8 mouse cellular contexts compared by ENCODE assay signal in genomic region chr9:56506931-56507681, GRCm38 (mm10).
DNase-seq lines count a peak whose midpoint lies in the region; ATAC-seq and TF ChIP-seq lines count a peak whose summit lies in the region.

No protein-coding gene starts in this region.

- no peak for TF ChIP-seq CTCF in kidney, postnatal 0 days (IDR thresholded peaks at IDR 0.05; ENCODE audit: low read depth)

- no peaks in the 10 kb centered on the region for H3K36me3 ChIP-seq in heart, embryonic 13.5 days
- H3K36me3 ChIP-seq in kidney, postnatal 0 days (ENCODE audit: insufficient read depth, low read length), result no peaks in the 10 kb centered on the region
- no peaks in the 10 kb centered on the region for H3K36me3 ChIP-seq in stomach, embryonic 14.5 days (ENCODE audit: control insufficient read depth, insufficient read depth, low read length)

- H3K4me2 ChIP-seq in heart, embryonic 13.5 days, result peak overlapping the region; percentile 87
- H3K4me2 ChIP-seq in kidney, postnatal 0 days (ENCODE audit: low read length), result peak overlapping the region; percentile 76
- peak overlapping the region; percentile 54 for H3K4me2 ChIP-seq in stomach, embryonic 14.5 days (replicated peaks; ENCODE audit: low read depth, low read length)

- peak; percentile 64 for DNase-seq in adrenal gland, adult 2 months
- no peak for DNase-seq in adrenal gland, postnatal 4 days (ENCODE audit: low spot score in 2 of 2)
- peak; percentile 35 for DNase-seq in MEL-GATA-1-ER (ENCODE audit: extremely low read depth, low read depth)
- DNase-seq in embryo, embryonic 11 days, result peak; percentile 59
- peak; percentile 81 for DNase-seq in kidney, postnatal 0 days (ENCODE audit: low spot score)
- peak; percentile 58 for DNase-seq in lung, postnatal 36 days

- peak overlapping the region; percentile 52 for H3K4me3 ChIP-seq in heart, embryonic 13.5 days
- H3K4me3 ChIP-seq in kidney, postnatal 0 days (replicated peaks; ENCODE audit: low read depth, low read length), result peak overlapping the region; percentile 40
- H3K4me3 ChIP-seq in stomach, embryonic 14.5 days (ENCODE audit: low read depth, low read length), result peak overlapping the region; percentile 33

- ATAC-seq in heart, embryonic 13.5 days (ENCODE audit: extremely low read depth, insufficient number of reproducible peaks, low FRiP score, low TSS enrichment), result no peak
- ATAC-seq in kidney, postnatal 0 days (replicated peaks; ENCODE audit: low FRiP score, low read depth), result no peak
- no peak for ATAC-seq in stomach, embryonic 14.5 days (ENCODE audit: insufficient number of reproducible peaks, insufficient read depth, low FRiP score, low read depth)

- no peaks in the 10 kb centered on the region for H3K9me3 ChIP-seq in heart, embryonic 13.5 days
- no peaks in the 10 kb centered on the region for H3K9me3 ChIP-seq in kidney, postnatal 0 days (replicated peaks; ENCODE audit: low read length)
- no peaks in the 10 kb centered on the region for H3K9me3 ChIP-seq in stomach, embryonic 14.5 days (ENCODE audit: control insufficient read depth, low read depth, low read length)

- peaks cover 75% of the 10 kb centered on the region for H3K4me1 ChIP-seq in heart, embryonic 13.5 days
- H3K4me1 ChIP-seq in kidney, postnatal 0 days (replicated peaks; ENCODE audit: insufficient read depth, low read length), result peaks cover 28% of the 10 kb centered on the region
- H3K4me1 ChIP-seq in stomach, embryonic 14.5 days (ENCODE audit: control insufficient read depth, insufficient read depth, low read length), result peaks cover 39% of the 10 kb centered on the region

- WGBS in heart, embryonic 13.5 days, result 7% methylated on average over 25 of the region's 25 CpGs
- WGBS in kidney, postnatal 0 days, result 3% methylated on average over 25 of the region's 25 CpGs
- 5% methylated on average over 25 of the region's 25 CpGs for WGBS in stomach, embryonic 14.5 days

- peak overlapping the region; percentile 100 for H3K27ac ChIP-seq in heart, embryonic 13.5 days (replicated peaks)
- H3K27ac ChIP-seq in kidney, postnatal 0 days, result peak overlapping the region; percentile 95
- H3K27ac ChIP-seq in stomach, embryonic 14.5 days (ENCODE audit: low read length), result peak overlapping the region; percentile 91

- peak overlapping the region; percentile 86 for H3K9ac ChIP-seq in heart, embryonic 13.5 days
- H3K9ac ChIP-seq in kidney, postnatal 0 days (ENCODE audit: low read depth, low read length), result peak overlapping the region; percentile 48
- peak overlapping the region; percentile 19 for H3K9ac ChIP-seq in stomach, embryonic 14.5 days (replicated peaks; ENCODE audit: low read depth, low read length)

- H3K27me3 ChIP-seq in heart, embryonic 13.5 days (replicated peaks), result no peaks in the 10 kb centered on the region
- H3K27me3 ChIP-seq in kidney, postnatal 0 days (ENCODE audit: insufficient read depth, low read length), result no peaks in the 10 kb centered on the region
- H3K27me3 ChIP-seq in stomach, embryonic 14.5 days (ENCODE audit: control insufficient read depth, insufficient read depth, low read length), result no peaks in the 10 kb centered on the region

Comparison
In these comparisons a context has a peak if more than half of its experiments do, and no peak if none do; other contexts are left out.
1. DNase-seq: peak in adrenal gland, adult 2 months (single experiment), MEL-GATA-1-ER (single experiment), embryo, embryonic 11 days (single experiment), kidney, postnatal 0 days (single experiment) and lung, postnatal 36 days (single experiment); none in adrenal gland, postnatal 4 days (0 of 2).
2. H3K9ac ChIP-seq: peak in every context shown above with its lines; median percentile 86 in heart, embryonic 13.5 days; 48 in kidney, postnatal 0 days; 19 in stomach, embryonic 14.5 days.
3. Peak in every context shown above with its lines, with median percentiles within 50 percentile points of each other: H3K27ac ChIP-seq, H3K4me2 ChIP-seq and H3K4me3 ChIP-seq.